Mouse (Mus musculus): ENCODE measurements at regions not wholly inside any gene's neighbourhood (a gene's known extent, or its start where the extent isn't known, plus 50 kb on each side); places are given as distances from the start of the nearest gene placed in this dataset.
"Not testable (repeated sequence)": the region's sequence is repeated elsewhere in the genome, so short reads cannot be mapped to it uniquely, and the experiment has no call there.

DNA sequence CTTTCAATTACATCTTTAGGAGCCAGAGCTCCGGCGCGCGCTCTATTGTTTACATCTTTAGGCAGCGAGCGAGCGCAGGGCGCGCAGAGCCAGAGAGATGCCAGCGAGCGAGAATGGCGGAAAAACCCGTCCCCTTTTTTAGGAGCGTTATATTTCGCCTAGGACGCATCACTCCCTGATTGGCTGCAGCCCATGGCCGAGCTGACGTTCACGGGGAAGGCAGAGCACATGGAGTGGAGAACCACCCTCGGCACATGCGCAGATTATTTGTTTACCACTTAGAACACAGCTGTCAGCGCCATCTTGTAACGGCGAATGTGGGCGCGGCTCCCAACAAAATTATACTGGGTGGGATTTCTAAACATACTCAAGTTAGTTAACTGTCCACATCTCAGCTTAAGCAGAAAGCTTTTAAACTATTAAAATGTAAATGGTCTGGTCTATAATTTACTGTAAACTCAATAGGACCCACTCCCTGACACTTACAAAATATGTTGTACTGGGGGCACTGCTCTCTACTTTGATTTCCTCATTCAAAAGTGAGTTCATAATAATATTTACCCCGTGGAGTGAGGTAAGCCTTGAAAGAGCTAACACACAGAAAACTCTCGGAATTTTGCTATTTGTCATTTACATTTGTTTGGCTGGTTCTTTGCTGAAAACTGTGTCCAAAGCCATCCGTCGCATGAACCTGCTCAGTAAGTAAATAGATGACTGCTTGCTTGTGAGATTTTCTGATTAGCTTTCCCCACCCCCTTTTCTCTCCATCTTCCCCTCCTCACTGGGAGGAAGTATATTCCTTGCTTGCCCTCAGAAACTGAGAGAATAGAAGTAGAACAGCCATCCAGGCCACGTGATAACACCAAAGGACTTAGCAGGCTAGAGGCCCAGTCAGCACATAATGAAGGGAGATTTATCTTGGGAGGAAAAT, 60.8 kb upstream of the Fam78b start:
- TF ChIP-seq GATA1, TAL1 (IDR thresholded peaks at IDR 0.05; ENCODE audit: low read length): not testable (repeated sequence)

Data from erythroblast, embryonic 14.5 days (primary cell).